In genomic region chr16:87354748-87355147, GRCm38 (mm10) we compare ENCODE assay signal across 8 mouse cellular contexts. TPM values are rescaled to one million over a fixed set of nuclear protein-coding genes. Genes with fewer than 3 reads are reported as not detected.
A peak's percentile ranks its signal among the peaks of the same experiment; 100 is the strongest.
DNase-seq lines count a peak whose midpoint lies in the region; ATAC-seq and TF ChIP-seq lines count a peak whose summit lies in the region.

No protein-coding gene starts in this region.

- no peaks in the 10 kb centered on the region for H3K79me2 ChIP-seq in C2C12 (ENCODE audit: control insufficient read depth, insufficient read depth)

- ATAC-seq in forebrain, embryonic 13.5 days: no peak
- ATAC-seq in liver, embryonic 13.5 days (ENCODE audit: low read depth): no peak

- 83% methylated on average over 7 of the region's 7 CpGs for WGBS in forebrain, embryonic 13.5 days
- 75% methylated on average over 7 of the region's 7 CpGs for WGBS in liver, embryonic 13.5 days (ENCODE audit: insufficient replicate concordance)

- no peak for DNase-seq in gastrocnemius, adult 2 months
- no peak for DNase-seq in gastrocnemius, adult 18-20 months (ENCODE audit: low spot score)
- DNase-seq in liver, embryonic 13.5 days: no peak
- no peak for DNase-seq in embryo, embryonic 11 days
- DNase-seq in adrenal gland, postnatal 10 days: no peak
- DNase-seq in spleen, adult 12 weeks (ENCODE audit: low spot score): no peak

- H3ac ChIP-seq in C2C12 (ENCODE audit: control insufficient read depth, insufficient read length, low read depth): no peak overlapping the region

- H3K4me3 ChIP-seq in gastrocnemius, adult 2 months: peak overlapping the region; percentile 95
- peak overlapping the region; percentile 53 for H3K4me3 ChIP-seq in C2C12 (ENCODE audit: insufficient read depth, poor library complexity, severe bottlenecking)
- peak overlapping the region; percentile 75 for H3K4me3 ChIP-seq in forebrain, embryonic 13.5 days
- peak overlapping the region; percentile 80 for H3K4me3 ChIP-seq in liver, embryonic 13.5 days (replicated peaks)

- intact Hi-C loops in gastrocnemius, adult 2 months (cut with DNase I): no loop called here

- H3K4me1 ChIP-seq in forebrain, embryonic 13.5 days: no peaks in the 10 kb centered on the region
- H3K4me1 ChIP-seq in liver, embryonic 13.5 days (replicated peaks): peaks cover 8% of the 10 kb centered on the region

- no peak overlapping the region for H3K9ac ChIP-seq in forebrain, embryonic 13.5 days
- 0 out of 2 replicates have a peak overlapping the region, but pooled peaks have one; percentile 75 for H3K9ac ChIP-seq in liver, embryonic 13.5 days

- H3K9me3 ChIP-seq in forebrain, embryonic 13.5 days (replicated peaks): no peaks in the 10 kb centered on the region
- no peaks in the 10 kb centered on the region for H3K9me3 ChIP-seq in liver, embryonic 13.5 days (replicated peaks)

- H3K4me2 ChIP-seq in forebrain, embryonic 13.5 days: peak overlapping the region; percentile 59
- peak overlapping the region; percentile 64 for H3K4me2 ChIP-seq in liver, embryonic 13.5 days

- H3K27me3 ChIP-seq in C2C12 (ENCODE audit: control insufficient read depth, insufficient read depth, insufficient read length): no peaks in the 10 kb centered on the region
- H3K27me3 ChIP-seq in forebrain, embryonic 13.5 days: 0 out of 2 replicates have a peak, but pooled peaks cover 13% of the 10 kb centered on the region
- no peaks in the 10 kb centered on the region for H3K27me3 ChIP-seq in liver, embryonic 13.5 days

- H3K27ac ChIP-seq in gastrocnemius, adult 2 months: peak overlapping the region; percentile 99
- no peak overlapping the region for H3K27ac ChIP-seq in forebrain, embryonic 13.5 days
- no peak overlapping the region for H3K27ac ChIP-seq in liver, embryonic 13.5 days

- no peaks in the 10 kb centered on the region for H3K79me3 ChIP-seq in C2C12 (ENCODE audit: low read depth)

- no peak for TF ChIP-seq CTCF in gastrocnemius, adult 2 months (IDR thresholded peaks at IDR 0.05)
- no peak for TF ChIP-seq CTCF in C2C12 (IDR thresholded peaks at IDR 0.05; ENCODE audit: control insufficient read depth, insufficient read depth, insufficient read length)

- H3K36me3 ChIP-seq in C2C12 (ENCODE audit: control insufficient read depth, insufficient read depth): peaks cover 9% of the 10 kb centered on the region
- peaks cover 20% of the 10 kb centered on the region for H3K36me3 ChIP-seq in forebrain, embryonic 13.5 days (ENCODE audit: poor library complexity, severe bottlenecking)
- H3K36me3 ChIP-seq in liver, embryonic 13.5 days: peaks cover 27% of the 10 kb centered on the region

TF ChIP-seq in C2C12, 6 proteins besides CTCF, POLR2A, EP300 and RAD21:
- TF ChIP-seq MYOG (IDR thresholded peaks at IDR 0.05; ENCODE audit: control insufficient read depth, extremely low read depth, insufficient read length): no peak
- TF ChIP-seq USF1 (IDR thresholded peaks at IDR 0.05; ENCODE audit: low read depth): no peak
- no peak for TF ChIP-seq MYOD1 (IDR thresholded peaks at IDR 0.05; ENCODE audit: control insufficient read depth, insufficient read length, low read depth)
- TF ChIP-seq CEBPB (IDR thresholded peaks at IDR 0.05; ENCODE audit: low read depth): no peak
- TF ChIP-seq FOSL1 (IDR thresholded peaks at IDR 0.05; ENCODE audit: insufficient read depth, low read length, poor library complexity, severe bottlenecking): no peak
- TF ChIP-seq MAX (IDR thresholded peaks at IDR 0.05): no peak

RNA-seq across cellular contexts. Expression of gene N6amt1, which starts 0.8 kb away (rescaled TPM):
- total RNA-seq in gastrocnemius, adult 2 months (2021): 1 to 10 TPM; 7.9 to 9.2 TPM
- 10 to 100 TPM in 1 of 2 experiments, 1 to 10 TPM in 1; 8.0 to 10.1 TPM for total RNA-seq in gastrocnemius, adult 18-20 months (2021)
- 7.3 TPM for polyA plus RNA-seq in C2C12 (2012; fragmentation: generic; extraction: Trizol)
- 17.5 and 18.5 TPM in 2 replicates for polyA plus RNA-seq in forebrain, embryonic 13.5 days (2015; fragmentation: Nextera tagmentation; extraction: Ambion mirVana)
- polyA plus RNA-seq in liver, embryonic 13.5 days (2015; fragmentation: Nextera tagmentation; extraction: Ambion mirVana): 9.2 TPM in 2 replicates
- 10 to 100 TPM; 21.2 to 24.5 TPM for total RNA-seq in adrenal gland, postnatal 10 days (2021)
